ENCODE assay signal across 8 mouse cellular contexts in the genomic region with DNA sequence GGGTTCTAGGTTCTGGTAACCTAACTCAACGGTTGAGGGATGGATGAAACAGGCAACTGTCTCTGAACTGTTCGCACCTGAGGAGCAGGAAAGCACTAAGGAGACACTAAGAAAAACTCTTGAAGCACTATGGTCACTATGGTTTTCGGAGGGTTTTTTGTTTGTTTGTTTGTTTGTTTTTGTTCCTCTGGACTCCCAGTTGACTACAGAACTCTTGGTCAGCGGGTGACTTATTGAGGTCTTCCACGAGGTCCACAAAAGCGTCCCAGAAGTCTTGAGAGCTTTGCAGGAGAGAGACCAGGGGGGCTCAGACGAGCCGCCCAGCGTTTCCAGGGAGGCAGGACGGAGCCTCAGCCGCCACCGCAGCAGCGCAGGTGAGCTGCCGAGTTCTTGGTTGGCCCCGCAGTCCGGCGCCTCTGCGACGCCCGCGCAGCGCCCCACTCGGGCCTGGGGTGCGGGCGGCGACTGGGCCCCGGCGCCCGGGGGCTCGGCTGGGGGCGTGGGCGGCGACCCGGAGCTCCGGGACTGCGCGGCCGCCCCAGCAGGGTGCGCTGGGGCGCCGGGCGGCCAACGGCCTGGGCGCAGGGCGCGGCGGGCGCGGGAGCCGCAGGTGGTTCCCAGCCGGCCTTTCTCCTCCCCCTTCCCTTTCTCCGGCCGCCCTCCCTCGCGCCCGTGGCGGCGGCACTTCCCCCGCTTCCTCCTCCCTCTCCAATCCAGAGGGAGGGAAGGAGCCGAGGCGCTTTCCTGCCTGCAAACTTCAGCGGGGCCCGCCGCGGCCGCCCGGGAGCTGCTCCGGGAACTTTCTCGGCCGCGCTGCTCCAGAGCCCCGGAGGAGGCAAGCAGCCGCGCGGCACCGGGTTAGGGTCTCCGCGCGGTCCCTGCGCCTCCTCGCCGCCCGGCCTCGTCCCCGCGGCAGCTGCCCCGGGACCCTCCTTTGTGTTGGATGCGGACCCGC. TPM values are rescaled to one million over a fixed set of nuclear protein-coding genes. Genes with fewer than 3 reads are reported as not detected.
DNase-seq lines count a peak whose midpoint lies in the region; ATAC-seq and TF ChIP-seq lines count a peak whose summit lies in the region.

No protein-coding gene starts in this region.

- peak; percentile 73 for ATAC-seq in Patski
- peak; percentile 78 for ATAC-seq in hindbrain, embryonic 15.5 days (ENCODE audit: low FRiP score, low read depth)
- peak; percentile 75 for ATAC-seq in limb, embryonic 12.5 days (ENCODE audit: insufficient number of reproducible peaks, insufficient read depth, low FRiP score, low TSS enrichment, low read depth)
- ATAC-seq in midbrain, embryonic 12.5 days (ENCODE audit: low FRiP score, low read depth) = peak; percentile 83
- no peak for ATAC-seq in activated CD4-positive, CD25-positive, alpha-beta regulatory T cell, adult 4 months

- peak overlapping the region; percentile 78 for H3K27ac ChIP-seq in hindbrain, embryonic 15.5 days (replicated peaks)
- H3K27ac ChIP-seq in limb, embryonic 12.5 days = peak overlapping the region; percentile 91
- H3K27ac ChIP-seq in midbrain, embryonic 12.5 days (replicated peaks) = peak overlapping the region; percentile 49

- H3K27me3 ChIP-seq in Patski = no peaks in the 10 kb centered on the region
- H3K27me3 ChIP-seq in hindbrain, embryonic 15.5 days = no peaks in the 10 kb centered on the region
- no peaks in the 10 kb centered on the region for H3K27me3 ChIP-seq in limb, embryonic 12.5 days
- H3K27me3 ChIP-seq in midbrain, embryonic 12.5 days = peaks cover 35% of the 10 kb centered on the region

- no peak for DNase-seq in Patski (ENCODE audit: low read depth, low spot score)
- peak; percentile 66 for DNase-seq in brain, embryonic 14.5 days (ENCODE audit: low read depth)
- peak; percentile 60 for DNase-seq in gastrocnemius, postnatal 10 days
- DNase-seq in spleen, postnatal 4 days (ENCODE audit: low spot score in 2 of 2) = peak; percentile 14 to 66

- H3K36me3 ChIP-seq in hindbrain, embryonic 15.5 days = no peaks in the 10 kb centered on the region
- no peaks in the 10 kb centered on the region for H3K36me3 ChIP-seq in limb, embryonic 12.5 days
- no peaks in the 10 kb centered on the region for H3K36me3 ChIP-seq in midbrain, embryonic 12.5 days

- peak overlapping the region; percentile 89 for H3K4me3 ChIP-seq in hindbrain, embryonic 15.5 days
- H3K4me3 ChIP-seq in limb, embryonic 12.5 days (replicated peaks) = peak overlapping the region; percentile 82
- peak overlapping the region; percentile 70 for H3K4me3 ChIP-seq in midbrain, embryonic 12.5 days

- 2% methylated on average over 75 of the region's 89 CpGs for WGBS in hindbrain, embryonic 15.5 days
- WGBS in limb, embryonic 12.5 days = 2% methylated on average over 81 of the region's 89 CpGs
- WGBS in midbrain, embryonic 12.5 days = 2% methylated on average over 72 of the region's 89 CpGs

- CTCF ChIA-PET in Patski (lab: Charles Lee) = interaction anchor here (1.0 to 2.7 kb wide), 9 partner anchors 8 to 91 kb away, joined by 3 to 10 read pairs (median 4); no protein-coding TSS in a partner anchor

- peak overlapping the region; percentile 83 for H3K9ac ChIP-seq in hindbrain, embryonic 15.5 days
- peak overlapping the region; percentile 93 for H3K9ac ChIP-seq in limb, embryonic 12.5 days (replicated peaks)
- peak overlapping the region; percentile 73 for H3K9ac ChIP-seq in midbrain, embryonic 12.5 days (replicated peaks)

- TF ChIP-seq POLR2A in brain, embryonic 14.5 days (IDR thresholded peaks at IDR 0.05; ENCODE audit: borderline replicate concordance, extremely low read depth, insufficient read depth, insufficient read length, poor library complexity, severe bottlenecking) = no peak

- peak; percentile 3 for TF ChIP-seq CTCF in Patski (IDR thresholded peaks at IDR 0.05)
- no peak for TF ChIP-seq CTCF in brain, embryonic 14.5 days (IDR thresholded peaks at IDR 0.05; ENCODE audit: borderline replicate concordance, extremely low read depth, insufficient read depth, insufficient read length)

- POLR2A ChIA-PET in Patski (lab: Charles Lee) = no interaction called here

- no peaks in the 10 kb centered on the region for H3K9me3 ChIP-seq in hindbrain, embryonic 15.5 days
- H3K9me3 ChIP-seq in limb, embryonic 12.5 days = no peaks in the 10 kb centered on the region
- H3K9me3 ChIP-seq in midbrain, embryonic 12.5 days = no peaks in the 10 kb centered on the region

- in situ Hi-C loops in Patski (cut with MboI; ENCODE audit: low pct_unique_long_range_greater_than_20kb) = loop anchor here (10.0 kb wide), 1 partner anchor 217 kb away; no protein-coding TSS in a partner anchor

- H3K4me2 ChIP-seq in hindbrain, embryonic 15.5 days = peak overlapping the region; percentile 83
- H3K4me2 ChIP-seq in limb, embryonic 12.5 days = peak overlapping the region; percentile 74
- peak overlapping the region; percentile 84 for H3K4me2 ChIP-seq in midbrain, embryonic 12.5 days (replicated peaks)

- H3K4me1 ChIP-seq in hindbrain, embryonic 15.5 days (replicated peaks) = peaks cover 10% of the 10 kb centered on the region
- H3K4me1 ChIP-seq in limb, embryonic 12.5 days (replicated peaks) = peaks cover 9% of the 10 kb centered on the region
- H3K4me1 ChIP-seq in midbrain, embryonic 12.5 days = peaks cover 13% of the 10 kb centered on the region; the same call in 1 of the 2 replicates

RNA-seq across cellular contexts. Expression of a gene that starts 0.5 kb away (rescaled TPM):
- polyA plus RNA-seq in Patski (2021) = 16.0 TPM
- polyA plus RNA-seq in brain, embryonic 14.5 days (2012; rRNA removed) = 22.4 and 32.2 TPM in 2 replicates
- total RNA-seq in gastrocnemius, postnatal 10 days (2021) = 10 to 100 TPM in 1 of 2 experiments, 1 to 10 TPM in 1; 8.8 to 12.9 TPM
- 15.0 and 15.6 TPM in 2 replicates for polyA plus RNA-seq in hindbrain, embryonic 15.5 days (2015; fragmentation: Nextera tagmentation; extraction: Ambion mirVana)
- 7.9 and 8.7 TPM in 2 replicates for polyA plus RNA-seq in limb, embryonic 12.5 days (2016; fragmentation: Nextera tagmentation; extraction: Ambion mirVana)
- 14.0 and 16.5 TPM in 2 replicates for polyA plus RNA-seq in midbrain, embryonic 12.5 days (2016; fragmentation: Nextera tagmentation; extraction: Ambion mirVana)
- under 1 TPM; 0.54 to 0.69 TPM for polyA plus RNA-seq in activated CD4-positive, CD25-positive, alpha-beta regulatory T cell, adult 4 months (2017; shearing (Covaris generic))
